Mouse (Mus musculus) cerebellum, adult 9-10 months (tissue): ENCODE data around the gene Fig4.

Experiments used
- DNase-seq: peaks from one replicate; pipeline ENCODE4 v3.0.0; 2022

The Fig4 gene

DNA sequence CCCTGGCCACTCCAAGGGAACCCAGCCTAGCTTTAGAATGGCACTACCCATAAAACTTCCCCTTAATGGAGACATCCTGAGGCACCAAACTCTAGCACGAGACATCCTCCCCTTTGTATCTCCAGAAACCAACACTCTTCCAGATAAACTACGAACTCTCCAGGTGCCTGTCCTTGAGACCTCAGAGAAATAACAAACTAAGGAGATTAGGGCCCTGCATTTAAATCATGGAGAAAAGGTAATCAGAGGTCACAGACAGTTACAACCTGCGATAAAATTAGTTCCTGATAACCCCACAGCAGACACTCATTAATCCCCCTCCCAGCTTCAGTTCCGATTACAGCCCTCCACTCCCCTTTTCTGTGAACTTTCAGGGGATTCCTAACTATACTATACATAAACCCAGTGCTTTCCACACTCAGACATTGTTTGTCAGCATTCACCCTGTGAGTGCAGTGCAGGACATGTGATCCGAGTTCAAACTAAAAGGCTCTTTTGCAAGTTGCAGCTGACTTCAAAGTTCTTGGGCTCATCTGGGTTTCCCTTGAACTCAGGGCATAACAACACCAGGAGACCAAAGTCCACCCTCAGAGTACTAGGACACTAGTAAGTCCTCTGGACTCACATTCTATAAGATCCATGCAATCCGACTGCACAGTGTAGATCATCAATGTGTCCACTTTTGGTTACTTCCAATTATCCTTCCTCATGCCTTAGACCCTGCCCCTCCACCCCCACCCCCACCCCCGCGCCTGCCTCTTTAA lies 42.6 kb downstream of the Fig4 start:
- DNase-seq, result no peak

DNA sequence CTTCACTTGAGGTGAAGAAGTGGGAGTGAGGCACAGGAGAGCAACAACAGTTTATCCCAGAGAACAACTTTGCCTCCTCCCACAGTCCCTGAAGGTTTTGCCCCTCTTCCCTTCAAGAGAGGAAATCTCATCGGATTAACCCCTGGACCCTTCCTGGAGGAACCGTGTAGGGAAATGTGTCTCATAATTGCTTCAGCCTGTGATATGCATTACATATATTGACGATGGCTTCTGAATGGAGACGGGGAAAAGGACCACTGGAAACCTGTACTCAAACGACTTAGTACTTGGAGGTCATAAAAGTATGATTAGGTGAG lies 52.4 kb downstream of the Fig4 start:
- no peak for DNase-seq

DNA sequence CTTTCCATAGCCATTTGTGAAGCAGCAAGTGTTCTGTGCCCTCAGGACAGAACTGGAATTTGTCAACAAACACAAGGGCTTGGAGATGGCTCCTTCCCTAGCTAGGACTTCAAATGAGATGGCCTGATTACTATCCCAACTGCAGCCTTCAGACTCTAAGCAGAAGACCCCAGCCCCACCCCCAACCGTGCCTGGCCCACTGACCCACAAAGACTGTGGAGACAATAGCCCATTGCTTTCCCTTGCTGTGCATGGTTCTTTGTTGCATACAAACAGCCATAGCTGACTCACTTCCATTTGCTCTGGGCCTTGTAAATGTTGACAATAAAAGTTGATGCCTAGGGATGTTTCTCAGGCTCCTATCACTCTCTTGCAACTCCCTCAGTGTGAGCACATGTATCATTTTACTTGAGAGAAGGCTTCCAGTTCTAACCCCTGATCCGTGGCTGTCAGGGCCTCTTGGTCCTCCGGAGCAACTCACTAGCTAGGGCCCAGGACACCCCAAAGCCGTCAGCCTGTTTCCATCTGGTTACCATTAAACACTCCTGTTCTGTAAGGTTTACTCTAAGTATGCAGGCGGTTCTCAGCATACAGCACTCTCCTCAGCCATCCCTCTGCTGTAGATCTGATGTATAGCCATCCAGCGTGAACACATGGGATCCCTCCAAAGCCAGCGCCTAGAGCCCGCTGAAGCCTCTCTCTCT lies 52.9 kb downstream of the Fig4 start:
- DNase-seq, result no peak

DNA sequence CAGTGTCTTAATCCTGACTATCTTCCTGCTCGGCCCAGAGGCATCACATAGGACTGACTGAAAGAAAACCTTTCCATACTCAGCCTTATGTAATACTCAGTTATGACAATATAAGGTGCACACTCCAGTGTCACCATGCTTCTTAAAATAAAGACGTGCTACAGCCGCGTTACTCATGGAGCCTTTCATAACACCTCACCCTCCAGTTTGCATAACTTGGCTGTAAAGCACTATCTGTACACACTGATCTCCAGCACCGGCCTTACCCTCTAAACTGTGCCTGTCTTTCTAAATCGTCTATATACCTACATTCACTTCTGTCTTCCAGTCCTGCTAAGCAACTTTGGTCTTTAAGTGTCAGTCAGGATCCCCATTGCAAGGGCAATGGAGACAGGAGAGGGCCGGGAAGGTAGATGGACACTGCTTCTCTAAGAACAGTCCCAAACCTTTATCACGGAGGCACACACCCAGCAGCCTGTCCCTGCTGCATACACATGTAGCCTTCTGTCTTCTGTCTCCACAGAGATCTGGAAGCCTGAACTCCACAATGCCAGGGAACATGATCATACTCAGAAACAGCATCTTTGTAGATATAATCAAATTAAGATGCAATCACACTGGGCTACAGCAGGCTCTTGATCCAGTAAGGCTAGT lies 53.9 kb downstream of the Fig4 start:
- DNase-seq, result no peak

DNA sequence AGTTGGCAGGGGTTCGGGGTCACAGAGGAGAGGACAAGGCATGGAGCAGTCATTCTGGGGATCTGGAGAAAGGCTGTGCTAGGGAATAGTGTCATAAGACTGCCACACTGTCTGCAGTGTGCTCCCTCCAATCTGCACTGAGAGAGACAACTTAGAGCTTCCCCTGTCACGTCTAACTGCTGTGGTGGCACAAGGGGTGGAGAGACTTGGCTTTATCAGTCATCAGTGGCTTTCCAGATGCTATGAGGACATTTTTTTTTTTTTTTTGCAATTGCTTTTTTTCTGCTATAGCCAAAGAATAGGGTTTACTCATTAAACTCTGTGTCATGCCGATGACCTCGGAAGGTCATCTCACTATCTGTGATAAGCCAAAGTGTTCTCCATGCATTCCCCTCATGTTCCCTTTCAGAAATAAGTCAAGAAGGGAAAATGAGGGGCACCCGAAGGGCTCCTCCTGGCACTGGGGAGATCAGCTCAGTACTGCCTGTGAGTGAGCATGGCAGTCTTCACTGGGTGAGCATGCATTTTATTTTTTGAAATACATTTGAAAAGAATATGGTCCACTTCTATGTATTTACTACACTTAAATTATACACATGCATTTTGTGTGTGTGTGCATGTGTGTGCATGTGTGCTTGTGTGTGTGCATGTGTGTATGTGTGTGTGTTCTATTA lies 55.1 kb downstream of the Fig4 start:
- DNase-seq, result no peak

DNA sequence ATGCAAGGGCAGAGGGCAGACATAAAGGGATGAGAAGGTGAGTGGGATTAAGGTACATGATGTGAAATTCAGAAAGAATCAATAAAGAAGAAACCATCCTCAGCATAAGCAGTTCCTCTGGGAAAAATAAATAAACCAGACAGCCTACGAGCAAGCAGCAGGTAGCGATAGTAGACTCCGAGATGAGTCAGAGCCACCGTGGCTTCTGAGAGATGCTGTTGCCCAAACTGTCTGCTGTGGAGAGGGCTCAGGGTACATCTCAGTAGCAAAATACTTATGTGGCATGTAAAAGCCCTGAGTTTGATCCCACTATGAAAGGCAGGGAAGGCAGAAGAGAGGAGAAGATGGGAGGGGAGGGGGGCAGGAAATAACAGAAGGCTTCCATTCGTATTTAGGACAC lies 56.9 kb downstream of the Fig4 start:
- no peak for DNase-seq

DNA sequence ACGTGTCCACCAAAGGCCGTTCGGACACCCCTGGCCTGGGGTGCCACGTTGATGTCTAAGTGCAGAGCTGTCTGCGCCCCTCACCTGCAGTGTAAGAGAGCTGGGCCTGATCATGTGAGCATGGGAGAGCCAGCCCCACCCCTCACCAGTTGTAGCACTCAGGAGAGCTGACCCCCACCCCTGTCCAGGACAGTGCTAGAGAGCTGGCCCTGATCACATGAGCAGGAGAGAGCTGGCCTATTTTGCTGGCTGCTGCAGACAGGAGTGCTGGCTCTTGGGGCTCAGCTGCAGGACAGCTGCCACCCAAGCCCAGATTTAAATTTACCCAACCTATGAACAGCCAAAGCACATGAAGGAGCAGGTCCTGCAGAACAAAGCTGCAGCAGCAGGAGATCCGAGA lies 57.6 kb downstream of the Fig4 start:
- no peak for DNase-seq

DNA sequence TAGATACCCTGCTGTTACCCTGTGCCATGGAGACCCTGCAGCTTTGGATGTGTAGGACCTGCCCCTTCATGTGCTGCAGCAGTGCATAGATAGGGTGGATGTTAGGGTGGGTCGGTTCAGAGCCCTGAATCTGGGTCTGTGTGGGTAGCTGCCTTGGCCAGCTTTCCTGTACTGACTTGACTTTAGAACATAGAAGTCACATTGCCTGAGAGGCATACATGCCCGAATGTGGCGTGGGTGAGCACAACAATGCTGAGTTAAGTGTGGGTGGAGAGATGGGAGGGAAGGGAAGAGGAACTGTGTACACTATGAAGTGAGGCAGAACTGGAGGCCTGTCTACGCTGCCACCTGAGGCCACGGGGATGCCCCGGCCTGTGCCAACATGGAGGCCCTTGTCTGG lies 58.0 kb downstream of the Fig4 start:
- no peak for DNase-seq

DNA sequence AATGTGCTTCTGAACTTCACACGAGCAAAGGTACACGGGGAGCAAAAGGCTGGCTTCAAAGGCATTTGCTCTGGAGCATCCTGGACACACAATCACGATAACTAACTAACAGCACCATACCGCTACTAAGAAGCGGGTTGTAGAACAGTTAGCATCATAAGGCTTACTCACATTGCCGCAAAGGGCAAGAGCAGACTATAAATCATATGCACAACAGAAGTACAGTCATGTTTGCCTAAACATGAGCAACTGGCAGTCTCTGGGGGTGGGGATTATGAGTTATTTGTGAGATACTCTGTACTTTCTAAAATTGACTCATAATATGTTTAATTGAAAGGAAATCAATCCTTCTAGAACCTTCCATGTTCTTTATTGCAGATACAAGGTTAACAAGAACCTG lies 59.1 kb downstream of the Fig4 start:
- no peak for DNase-seq

DNA sequence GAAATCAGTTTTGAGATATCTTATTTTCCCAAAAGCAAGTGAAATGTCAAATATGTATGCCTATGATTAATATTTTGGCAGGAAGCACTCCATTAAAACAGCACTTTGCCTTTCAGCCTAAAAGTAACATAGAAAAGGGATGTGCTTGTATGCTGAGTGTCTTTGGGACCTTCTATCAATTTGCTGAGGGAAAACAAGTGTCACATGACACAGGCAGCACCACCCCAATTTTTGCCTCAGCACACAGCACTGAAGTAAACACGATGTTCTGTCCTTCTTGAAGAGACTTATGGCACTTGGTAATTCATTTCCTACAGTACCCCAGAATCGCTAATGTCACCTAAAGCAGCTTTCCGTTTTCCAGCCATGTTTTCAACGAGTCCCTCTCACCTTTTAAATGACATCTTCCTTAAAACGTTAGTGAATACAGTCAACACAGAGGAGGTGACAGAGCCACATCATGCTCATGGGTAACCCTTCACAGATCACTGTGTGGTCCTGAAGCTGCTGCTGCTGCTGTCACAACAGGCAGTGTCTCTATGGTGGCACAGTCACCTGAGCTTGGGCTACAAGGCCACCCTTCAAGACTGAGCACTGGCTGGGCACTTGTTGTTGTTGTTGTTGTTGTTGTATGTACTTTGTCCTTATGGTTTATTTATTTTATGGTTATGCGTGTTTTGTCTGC lies 61.4 kb downstream of the Fig4 start:
- DNase-seq, result no peak

DNA sequence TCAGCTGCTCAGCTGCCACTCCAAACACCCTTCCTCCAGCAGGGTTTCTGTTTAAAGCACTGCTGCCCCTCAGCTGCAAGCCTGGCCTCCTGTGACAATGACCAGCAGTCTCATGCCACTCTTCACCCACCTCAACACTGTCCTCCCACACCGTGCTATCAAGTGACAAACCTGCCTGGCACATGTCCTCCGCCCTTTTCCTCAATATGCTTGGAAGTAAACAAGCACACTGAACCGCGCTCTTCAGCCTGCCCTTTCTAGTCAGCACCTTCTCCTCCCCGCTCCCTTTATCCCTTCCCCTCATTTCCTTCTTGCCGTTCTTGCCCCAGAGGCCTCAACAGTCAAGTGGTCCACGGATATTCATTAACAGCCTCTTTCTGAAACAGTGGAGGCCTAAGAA lies 62.0 kb downstream of the Fig4 start:
- DNase-seq, result no peak

DNA sequence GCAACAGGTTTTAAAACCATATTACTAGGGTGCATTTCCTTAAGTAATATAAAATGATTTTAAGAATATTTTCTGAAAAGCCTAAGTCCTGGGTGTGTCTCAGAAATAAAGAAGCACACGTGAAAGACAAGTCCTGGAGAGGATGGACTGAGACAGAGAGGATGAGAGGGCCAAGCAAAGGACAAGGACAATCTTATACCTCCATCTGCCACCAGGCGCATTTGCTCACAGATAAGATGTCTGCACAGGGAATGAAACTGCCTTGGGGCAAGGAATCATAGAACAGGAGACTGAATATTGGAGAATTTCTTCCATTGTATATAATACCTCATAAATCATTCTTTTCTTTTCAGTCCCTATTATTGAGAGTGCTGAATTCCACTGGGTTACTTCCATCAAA lies 67.0 kb downstream of the Fig4 start:
- no peak for DNase-seq

DNA sequence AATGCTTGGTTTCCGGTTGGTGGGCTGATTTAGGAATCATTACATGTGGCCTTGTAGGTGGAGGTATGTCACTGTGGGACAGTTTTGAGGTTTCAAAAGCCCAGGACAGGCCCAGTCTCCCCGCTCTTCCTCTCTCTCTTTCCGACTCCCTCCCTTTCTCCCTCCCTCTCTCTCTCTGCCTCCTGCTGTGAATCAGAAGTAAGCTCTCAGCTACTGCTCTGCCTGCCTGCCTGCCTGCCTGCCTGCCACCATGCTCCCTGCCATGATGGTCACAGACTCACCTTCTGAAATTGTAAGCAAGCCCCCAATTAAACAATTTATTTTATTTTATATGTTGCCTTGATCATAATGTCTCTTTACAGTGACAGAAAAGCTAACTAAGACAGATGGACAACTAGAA lies 67.5 kb downstream of the Fig4 start:
- DNase-seq, result no peak

DNA sequence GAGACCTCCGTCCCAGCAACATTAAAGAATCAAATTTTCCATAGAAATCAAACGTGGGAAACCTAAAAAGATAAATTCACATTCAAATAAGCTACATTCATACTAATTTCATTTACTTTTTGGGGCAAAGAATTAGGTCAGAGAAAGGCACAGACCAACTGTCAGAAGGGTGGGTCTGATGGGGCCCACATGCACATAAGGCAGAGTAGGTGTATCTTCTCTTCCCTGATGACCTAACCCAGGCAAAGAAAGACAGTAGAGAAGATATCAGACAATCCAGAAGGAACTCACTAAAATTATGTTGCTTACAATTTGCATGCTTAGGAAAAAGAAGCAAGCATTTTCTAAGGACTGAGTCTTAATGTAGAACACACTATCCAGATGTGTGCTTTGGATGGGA lies 67.9 kb downstream of the Fig4 start:
- DNase-seq, result no peak

DNA sequence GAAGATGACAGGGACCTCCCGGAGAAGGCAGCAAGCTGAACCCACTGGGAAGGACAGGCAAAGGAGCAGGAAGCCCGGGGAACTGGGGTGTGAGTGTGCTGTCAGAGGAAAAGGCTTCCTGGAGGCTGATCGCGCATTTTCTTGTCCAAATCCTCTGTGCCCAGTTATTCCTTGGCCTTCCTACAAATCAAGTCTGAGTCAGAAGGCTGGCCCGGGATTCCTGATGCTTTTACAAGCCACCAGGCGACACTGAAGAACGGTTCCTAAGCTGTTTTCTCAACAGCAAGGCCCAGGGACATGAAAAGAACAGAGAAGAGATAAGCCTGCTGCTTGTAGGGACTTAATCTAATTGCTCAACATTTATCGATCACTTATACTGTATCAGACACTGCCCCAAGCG lies 68.5 kb downstream of the Fig4 start:
- DNase-seq, result no peak

DNA sequence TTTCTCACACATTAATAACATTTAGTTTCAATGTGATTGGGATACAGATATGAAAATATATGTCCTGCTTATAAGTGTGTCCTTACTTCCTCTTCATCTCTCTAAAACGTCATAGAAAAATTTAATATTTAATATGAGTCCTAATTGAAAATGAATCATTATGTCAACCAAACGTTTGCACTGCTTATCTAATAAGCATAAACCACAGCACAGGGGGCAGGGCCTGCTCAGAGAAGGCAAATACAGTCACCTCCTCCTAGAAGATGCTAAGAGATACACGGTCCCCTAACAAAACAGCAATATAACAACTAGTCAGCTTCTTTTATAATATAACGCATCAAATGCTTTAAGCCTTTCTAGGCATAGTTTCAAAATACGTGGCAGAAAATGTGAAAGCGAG lies 69.9 kb downstream of the Fig4 start:
- DNase-seq, result no peak

DNA sequence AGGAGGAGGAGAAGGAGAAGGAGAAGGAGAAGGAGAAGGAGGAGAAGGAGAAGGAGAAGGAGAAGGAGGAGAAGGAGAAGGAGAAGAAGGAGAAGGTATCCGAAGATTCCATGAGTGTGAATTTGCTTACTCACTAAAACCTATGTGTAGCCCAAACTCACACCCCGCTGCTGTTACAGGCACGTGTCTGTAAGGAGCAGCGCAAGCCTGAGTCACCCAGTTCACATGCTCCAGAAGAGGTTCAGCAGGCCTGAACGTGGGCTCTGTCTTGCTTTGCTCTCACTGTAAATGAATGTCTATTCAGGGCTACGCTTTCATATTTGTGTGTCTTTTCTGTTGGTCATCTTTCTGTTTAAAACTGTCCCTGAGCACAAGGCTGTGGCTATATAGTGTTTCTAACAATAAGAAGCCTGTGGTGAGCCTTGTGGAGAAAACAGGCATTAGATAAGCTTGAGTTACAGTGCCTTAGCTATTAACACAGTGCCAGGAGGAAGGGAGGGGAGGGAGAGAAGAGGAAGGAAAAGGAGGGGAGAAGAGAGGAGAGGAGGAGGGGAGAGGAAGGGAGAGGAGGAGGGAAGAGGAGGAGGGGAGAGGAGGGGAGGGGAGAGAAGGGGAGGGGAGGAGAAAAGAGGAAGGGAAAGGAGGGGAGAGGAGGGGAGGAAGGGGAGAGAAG lies 71.8 kb downstream of the Fig4 start:
- no peak for DNase-seq

DNA sequence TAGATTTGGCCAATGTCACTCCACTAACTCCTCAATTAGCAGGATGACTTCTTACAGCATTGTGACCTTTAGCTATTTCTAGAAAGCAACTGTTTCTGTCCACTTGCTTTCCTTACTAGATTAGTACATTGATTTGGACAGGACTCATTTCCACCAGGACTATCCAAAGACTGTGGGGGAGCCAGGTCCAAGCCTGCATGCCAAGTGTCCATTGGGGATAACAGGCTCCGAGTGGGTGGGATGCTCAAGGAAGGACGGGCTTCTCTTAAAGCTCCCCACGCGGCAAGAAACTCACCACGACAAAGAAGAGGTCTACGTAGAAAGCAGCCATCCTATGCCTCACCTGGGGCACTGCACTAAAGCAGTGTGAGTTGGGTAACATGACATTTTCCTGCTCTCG lies 75.4 kb downstream of the Fig4 start:
- DNase-seq, result no peak

DNA sequence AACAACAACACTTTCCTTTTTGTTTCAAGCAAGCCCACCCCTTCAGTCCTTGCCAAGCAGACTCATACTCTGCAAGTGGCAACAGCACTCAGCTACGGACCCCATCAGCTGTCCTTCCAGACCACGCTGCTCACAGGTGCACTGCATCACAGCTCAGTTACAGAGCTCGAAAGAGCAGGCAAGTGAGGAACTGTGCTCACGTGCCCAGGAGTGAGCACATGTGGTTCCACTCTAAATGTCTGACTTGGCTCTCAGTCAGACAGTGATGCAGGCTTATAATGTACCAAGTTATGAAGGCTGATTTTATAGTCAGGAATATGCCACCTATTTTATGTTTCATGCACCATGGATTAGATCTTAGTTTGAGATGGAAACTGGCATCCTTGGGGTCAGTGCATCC lies 79.6 kb downstream of the Fig4 start:
- DNase-seq, result no peak

DNA sequence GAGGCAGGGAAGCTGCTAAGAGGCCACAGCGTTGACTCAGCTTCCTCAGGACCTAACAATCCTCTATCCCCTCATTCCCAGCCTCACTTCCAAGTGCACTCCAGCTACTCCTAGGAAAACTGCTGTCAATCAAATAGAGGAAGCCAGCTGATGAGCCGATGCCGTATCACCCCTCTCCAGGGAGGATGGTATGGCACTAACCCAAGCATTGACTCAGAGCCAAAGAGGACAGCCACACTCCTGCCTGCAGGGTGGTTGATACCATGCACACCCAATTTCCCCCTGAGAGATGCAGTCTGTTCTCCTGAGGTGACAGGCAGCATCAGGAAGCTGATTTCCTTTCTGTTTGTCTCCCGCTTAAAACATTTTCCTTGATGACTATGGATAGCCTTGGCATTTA lies 81.9 kb downstream of the Fig4 start:
- no peak for DNase-seq

DNA sequence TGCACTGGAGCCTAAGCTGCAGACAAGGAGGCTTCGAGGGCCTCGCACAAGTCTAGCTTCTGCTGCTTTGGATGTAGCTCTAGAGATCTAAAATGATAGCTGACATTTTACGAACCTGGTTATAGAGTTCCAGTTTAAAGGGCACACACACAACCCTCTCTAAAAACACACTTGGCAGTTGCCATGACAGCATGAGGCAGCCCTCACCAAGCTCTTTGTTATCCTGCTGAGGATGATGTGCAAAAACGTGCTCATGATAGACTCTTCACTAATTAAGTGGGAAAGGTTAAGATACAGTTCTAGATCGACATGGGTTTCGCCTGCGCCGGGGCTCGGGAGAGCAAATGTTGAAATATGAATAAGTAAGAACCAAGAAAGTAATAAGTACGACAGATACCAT lies 84.2 kb downstream of the Fig4 start:
- DNase-seq, result no peak

DNA sequence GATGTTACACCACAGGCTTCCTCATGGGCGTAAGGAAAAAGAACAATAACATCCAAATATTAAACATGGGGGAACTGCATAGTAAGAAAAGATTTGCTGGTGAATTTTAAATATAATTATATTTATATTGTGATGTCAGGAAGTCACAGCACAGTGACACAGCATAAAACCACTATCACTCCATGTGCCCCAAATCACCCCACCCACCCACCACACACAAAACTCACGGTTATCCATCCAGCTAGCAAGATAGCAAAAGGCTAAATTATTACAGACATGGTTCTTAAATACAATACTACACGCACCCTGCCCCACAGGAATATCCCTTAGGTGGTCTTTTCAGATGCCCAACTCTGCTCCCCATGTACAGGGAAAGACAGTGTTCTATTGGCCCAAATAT lies 89.0 kb downstream of the Fig4 start:
- no peak for DNase-seq

DNA sequence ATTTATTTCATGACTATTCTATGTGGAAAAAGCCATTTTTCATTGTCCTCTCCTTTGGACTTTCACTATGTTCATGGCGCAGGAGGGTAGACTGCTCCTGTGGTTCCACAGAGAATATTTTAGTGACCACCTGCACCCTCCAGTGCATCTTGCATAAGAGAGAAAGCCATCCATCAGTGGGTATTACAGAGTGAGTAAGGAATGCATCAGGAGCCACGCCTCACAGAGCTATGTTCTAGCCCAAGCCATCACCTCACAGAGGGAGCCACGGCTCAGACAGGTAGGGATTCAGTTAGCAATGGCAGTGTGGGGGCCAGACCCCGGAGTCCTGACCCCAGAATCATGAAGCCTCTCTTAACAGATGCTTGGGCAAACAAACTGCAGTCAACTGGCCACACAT lies 93.5 kb downstream of the Fig4 start:
- DNase-seq, result no peak
